Mouse (Mus musculus) stomach, postnatal 0 days (tissue): ENCODE data around the gene Klhl42. TPM values are rescaled to one million over a fixed set of nuclear protein-coding genes. Genes with fewer than 3 reads are reported as not detected.

Experiments
- ATAC-seq: fragments of 200-750 bp; cut with Nextera tagmentation; 2 replicates; pipeline ENCODE4 v1.8.0; 2017; ENCODE audit not compliant: low FRiP score, low TSS enrichment
- DNase-seq: peaks from one replicate; pipeline ENCODE4 v3.0.0-alpha.2; 2016; ENCODE audit warnings: low spot score
- H3K27ac ChIP-seq: fragments of 300-500 bp; sonication (generic); replicated peaks from 2 replicates; pipeline ENCODE4 v1.5.1; 2014; ENCODE audit warnings: mild to moderate bottlenecking, control low read depth
- H3K27me3 ChIP-seq: fragments of 300-500 bp; sonication (generic); 2 replicates; pipeline ENCODE4 v1.6.1; 2014; ENCODE audit warnings: low read length; ENCODE audit not compliant: control insufficient read depth, insufficient read depth
- H3K36me3 ChIP-seq: fragments of 300-500 bp; sonication (generic); 2 replicates; pipeline ENCODE4 v1.6.1; 2014; ENCODE audit warnings: low read length, mixed read lengths; ENCODE audit not compliant: control insufficient read depth, insufficient read depth
- H3K4me1 ChIP-seq: fragments of 300-500 bp; sonication (generic); replicated peaks from 2 replicates; pipeline ENCODE4 v1.6.1; 2014; ENCODE audit warnings: antibody characterized with exemption; ENCODE audit not compliant: control insufficient read depth, insufficient read depth
- H3K4me2 ChIP-seq: fragments of 300-500 bp; sonication (generic); replicated peaks from 2 replicates; pipeline ENCODE4 v1.6.1; 2014; ENCODE audit warnings: low read depth, mild to moderate bottlenecking, control low read depth, moderate library complexity
- H3K4me3 ChIP-seq: fragments of 300-500 bp; sonication (generic); 2 replicates; pipeline ENCODE4 v1.5.1; 2014; ENCODE audit warnings: low read depth, low read length, control low read depth
- H3K9ac ChIP-seq: fragments of 300-500 bp; sonication (generic); 2 replicates; pipeline ENCODE4 v1.6.1; 2014; ENCODE audit warnings: mild to moderate bottlenecking, low read length, control low read depth, mixed read lengths
- H3K9me3 ChIP-seq: fragments of 300-500 bp; sonication (generic); 2 replicates; pipeline ENCODE4 v1.6.1; 2016; ENCODE audit warnings: low read length; ENCODE audit not compliant: control insufficient read depth
- CTCF ChIP-seq: IDR thresholded peaks from 2 replicates; pipeline ENCODE4 v1.5.1; 2016; ENCODE audit warnings: antibody characterized with exemption, low read depth, mild to moderate bottlenecking, moderate library complexity
- EP300 ChIP-seq: optimal IDR thresholded peaks from 2 replicates; pipeline ENCODE3; 2016; ENCODE audit warnings: antibody characterized with exemption
- WGBS: fragments of 180-500 bp; shearing (Covaris S2); extraction: QIAGEN DNeasy Blood & Tissue Kit; methylation state at CpG from one replicate; pipeline ENCODE4 v1.1.7; 2014; 5-methylcytosine and 5-hydroxymethylcytosine counted together
- polyA plus RNA-seq: library from polyadenylated mRNA; unstranded; fragments of >200 nt; fragmentation: Nextera tagmentation; extraction: Ambion mirVana; gene quantifications from 2 replicates; pipeline ENCODE4 v1.2.1, GENCODE M21; 2015

The Klhl42 gene
- polyA plus RNA-seq, 1 experiment from 2014 or later, result 4.0 TPM

DNA sequence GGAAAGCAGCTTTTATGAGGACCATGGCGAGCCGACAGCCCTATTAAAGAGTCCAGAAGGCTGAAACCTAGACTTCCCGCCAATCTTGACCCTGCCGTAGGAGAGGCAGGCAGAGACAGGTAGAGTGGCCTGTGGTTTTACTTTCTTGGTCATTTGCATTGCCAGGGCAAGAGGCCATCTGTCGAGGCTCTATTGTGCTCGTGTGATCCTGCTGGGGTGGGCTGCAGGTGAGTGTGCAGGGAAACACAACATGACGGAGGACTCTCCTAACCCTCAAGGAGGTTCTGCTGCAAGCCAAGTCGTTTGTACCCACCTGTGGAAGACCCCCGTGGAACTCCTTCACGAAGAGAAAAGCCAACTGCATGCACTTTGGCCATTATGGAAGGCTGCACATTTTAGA is 54.6 kb downstream of the Klhl42 start:
- Histone ChIP-seq H3K9me3 (no peaks in the 10 kb centered on the region), H3K27me3 (no peaks in the 10 kb centered on the region), H3K36me3 (no peaks in the 10 kb centered on the region), H3K4me3 (no peak overlapping the region), H3K4me2 (no peak overlapping the region), H3K4me1 (no peaks in the 10 kb centered on the region), H3K9ac (no peak overlapping the region), H3K27ac (no peak overlapping the region)
- TF ChIP-seq EP300, result no peak
- no peak for TF ChIP-seq CTCF
- no peak for DNase-seq
- WGBS, result 60% methylated on average over 10 of the region's 10 CpGs
- ATAC-seq, result no peak

DNA sequence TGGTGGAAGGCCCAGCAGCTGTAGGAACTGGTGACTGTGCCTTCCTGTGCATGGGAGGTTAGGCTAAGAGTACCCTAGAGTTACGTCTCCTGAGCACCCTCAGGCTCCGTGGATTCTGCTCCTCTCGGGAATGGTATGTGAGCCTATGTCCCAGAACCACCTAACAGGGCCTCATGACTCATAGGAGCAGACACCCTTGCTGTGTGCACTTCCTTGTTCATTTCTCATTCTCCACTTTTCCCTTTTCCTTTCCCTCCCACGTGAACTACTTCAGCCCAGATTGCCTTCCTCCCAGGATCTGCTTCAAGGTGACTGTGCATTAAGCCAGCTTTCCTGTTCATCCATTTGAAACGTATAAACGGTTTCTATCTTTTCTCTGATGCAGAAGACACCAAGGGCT is 59.9 kb downstream of the Klhl42 start:
- no peak overlapping the region for H3K4me2 ChIP-seq
- H3K4me1 ChIP-seq, result no peaks in the 10 kb centered on the region
- 0 out of 2 replicates have a peak overlapping the region, but pooled peaks have one; percentile 9 for H3K27ac ChIP-seq
- H3K9ac ChIP-seq, result no peak overlapping the region
- DNase-seq, result no peak
- H3K4me3 ChIP-seq, result no peak overlapping the region
- H3K27me3 ChIP-seq, result no peaks in the 10 kb centered on the region
- peak; percentile 75 for ATAC-seq
- H3K36me3 ChIP-seq, result no peaks in the 10 kb centered on the region
- 65% methylated on average over 6 of the region's 6 CpGs for WGBS
- no peaks in the 10 kb centered on the region for H3K9me3 ChIP-seq
- TF ChIP-seq EP300, result no peak
- no peak for TF ChIP-seq CTCF

DNA sequence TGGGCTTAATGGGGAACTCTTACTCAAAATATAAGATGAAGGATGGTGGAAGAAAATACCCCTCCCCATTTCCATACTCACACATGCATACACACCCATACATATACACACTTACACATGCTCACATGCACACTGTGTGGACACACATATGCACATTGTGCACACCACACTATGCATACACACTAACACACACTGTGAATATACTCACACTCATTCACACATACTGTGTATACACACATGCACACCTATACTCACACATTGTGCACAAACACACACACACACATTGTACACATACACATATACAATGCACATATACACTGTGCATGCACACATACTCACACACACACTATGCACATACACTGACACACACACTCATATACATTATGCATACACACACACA is 60.7 kb downstream of the Klhl42 start:
- no peak for DNase-seq
- no peak overlapping the region for H3K4me2 ChIP-seq
- H3K9me3 ChIP-seq, result no peaks in the 10 kb centered on the region
- H3K9ac ChIP-seq, result no peak overlapping the region
- TF ChIP-seq CTCF (no peak), EP300 (no peak)
- H3K27ac ChIP-seq, result no peak overlapping the region
- H3K36me3 ChIP-seq, result no peaks in the 10 kb centered on the region
- no peak overlapping the region for H3K4me3 ChIP-seq
- ATAC-seq, result no peak
- no peaks in the 10 kb centered on the region for H3K27me3 ChIP-seq
- H3K4me1 ChIP-seq, result no peaks in the 10 kb centered on the region

DNA sequence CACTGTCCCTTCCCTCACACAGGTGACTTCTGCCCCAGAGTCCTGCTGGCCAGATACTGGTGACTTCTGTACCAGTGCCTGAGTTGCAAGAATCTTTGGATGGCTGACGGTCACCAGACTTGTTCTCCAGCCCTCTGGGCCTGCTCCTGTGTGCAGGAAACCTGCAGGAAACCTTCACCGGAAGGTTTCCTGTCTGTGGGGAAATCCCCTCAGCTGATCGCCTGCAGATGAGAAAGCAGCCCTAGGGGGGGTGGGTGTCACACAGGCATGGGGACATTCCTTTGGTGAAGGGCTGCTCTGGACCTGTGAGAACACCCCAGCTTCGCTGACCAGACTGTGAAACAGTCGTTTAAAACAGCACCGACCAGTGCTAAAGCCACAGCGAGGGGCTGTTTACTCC is 63.9 kb downstream of the Klhl42 start:
- H3K27me3 ChIP-seq, result no peaks in the 10 kb centered on the region
- DNase-seq, result no peak
- 54% methylated on average over 7 of the region's 7 CpGs for WGBS
- no peak overlapping the region for H3K9ac ChIP-seq
- no peak for ATAC-seq
- H3K4me1 ChIP-seq, result no peaks in the 10 kb centered on the region
- no peak for TF ChIP-seq CTCF
- no peak overlapping the region for H3K4me3 ChIP-seq
- H3K4me2 ChIP-seq, result no peak overlapping the region
- no peak overlapping the region for H3K27ac ChIP-seq
- no peaks in the 10 kb centered on the region for H3K36me3 ChIP-seq
- H3K9me3 ChIP-seq, result no peaks in the 10 kb centered on the region

DNA sequence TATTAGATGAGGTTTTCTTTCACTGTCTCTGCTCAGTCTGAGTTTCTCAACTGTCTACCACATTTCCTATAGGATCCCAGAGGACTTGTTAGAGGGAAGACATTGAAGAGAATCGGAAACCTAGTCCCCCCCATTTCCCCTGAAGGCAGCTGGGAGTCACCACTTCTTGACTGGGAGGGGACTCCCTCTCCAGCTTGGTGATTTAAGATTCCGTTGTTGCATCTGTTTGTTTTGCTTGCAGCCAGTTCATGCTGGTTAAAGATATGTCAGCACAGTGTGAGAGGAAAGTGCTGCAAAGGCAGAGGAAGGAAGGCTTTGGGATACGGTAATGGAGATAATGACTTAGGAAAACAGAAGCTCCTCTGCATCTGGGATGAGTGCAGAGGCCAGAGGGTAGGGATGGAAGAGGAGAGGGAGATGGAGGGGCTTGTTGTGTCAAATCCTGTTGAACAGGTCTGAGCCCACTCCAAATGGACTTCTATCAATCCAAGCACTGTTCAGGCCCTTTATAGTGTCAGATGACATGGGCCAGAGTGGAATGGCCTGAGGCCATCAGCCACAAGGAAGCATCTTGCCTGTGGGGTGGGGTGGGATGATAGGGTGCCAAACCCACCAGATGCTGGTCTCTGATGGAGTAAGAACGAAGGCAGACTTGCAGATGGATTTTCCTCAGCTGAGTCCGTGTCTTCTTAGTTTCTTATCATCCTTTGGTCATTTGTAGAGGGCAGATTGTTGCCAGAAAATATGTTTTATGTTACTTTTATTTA is 70.8 kb downstream of the Klhl42 start:
- no peak for DNase-seq
- WGBS, result 41% methylated on average over 5 of the region's 5 CpGs

More for the DNA sequence above, 70.8 kb downstream of the Klhl42 start:
- Histone ChIP-seq H3K27ac (no peak overlapping the region), H3K4me1 (no peaks in the 10 kb centered on the region), H3K4me3 (no peak overlapping the region), H3K4me2 (no peak overlapping the region), H3K9me3 (no peaks in the 10 kb centered on the region), H3K36me3 (no peaks in the 10 kb centered on the region), H3K27me3 (no peaks in the 10 kb centered on the region), H3K9ac (no peak overlapping the region)
- ATAC-seq, result no peak
- TF ChIP-seq EP300, result no peak
- TF ChIP-seq CTCF, result no peak

Other genes starting within 250 kb of the Klhl42 start
- not detected in 2 replicates for gene Smco2, start 241.3 kb upstream of the Klhl42 start, polyA plus RNA-seq
- 26.1 and 29.8 TPM in 2 replicates for gene Ppfibp1, start 202.9 kb upstream of the Klhl42 start, polyA plus RNA-seq
- gene 1700034J05Rik, start 137.0 kb upstream of the Klhl42 start, polyA plus RNA-seq, result 0.11 TPM in 1 of 2 replicates, not detected in the other
- 173 and 196 TPM in 2 replicates for gene Rep15, start 58.8 kb upstream of the Klhl42 start, polyA plus RNA-seq
- gene Mrps35, start 48.6 kb upstream of the Klhl42 start, polyA plus RNA-seq, result 101 and 107 TPM in 2 replicates
- gene Mansc4, start 4.3 kb upstream of the Klhl42 start, polyA plus RNA-seq, result 2.4 and 3.2 TPM in 2 replicates
- 4.1 and 5.7 TPM in 2 replicates for gene Pthlh, start 172.8 kb downstream of the Klhl42 start, polyA plus RNA-seq